Mouse (Mus musculus) frontal cortex, postnatal 14 days (tissue): Measurements from ENCODE around the gene Vegfa.

Source experiments
- DNase-seq, 2 experiments: peaks; one replicate each; pipeline ENCODE4 v3.0.0; 2022; ENCODE audit warnings: low spot score in 2 of 2

Vegfa gene

GRCm38 (mm10) chr17:46032257-46032991 lies at the start of gene Vegfa:
TSS of gene Vegfa (minus strand) at chr17:46032369.
- DNase-seq: peak; percentile 70 to 86

DNA sequence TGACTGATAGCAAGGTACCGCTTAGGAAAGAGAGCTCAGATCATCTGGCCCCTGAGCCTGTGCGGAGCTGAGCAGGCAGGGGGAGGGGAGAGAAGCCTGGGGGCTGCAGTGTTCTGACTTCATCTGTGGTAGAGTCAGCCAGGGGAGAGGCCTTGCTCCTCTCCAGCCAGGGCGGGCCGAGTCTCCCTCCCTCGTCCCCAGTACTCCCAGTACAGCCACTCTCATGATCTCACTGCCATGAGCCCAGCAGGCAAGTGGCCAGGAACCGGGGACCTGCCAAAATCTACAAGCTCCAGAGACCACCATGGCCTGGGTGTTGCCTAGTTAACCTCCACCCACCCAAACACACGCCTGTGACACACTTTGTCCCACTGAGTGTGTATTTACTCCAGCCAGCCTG lies 49.5 kb upstream of the Vegfa start:
- no peak for DNase-seq

GRCm38 (mm10) chr17:46081042-46081441 lies 48.9 kb upstream of the Vegfa start:
- DNase-seq: no peak

DNA sequence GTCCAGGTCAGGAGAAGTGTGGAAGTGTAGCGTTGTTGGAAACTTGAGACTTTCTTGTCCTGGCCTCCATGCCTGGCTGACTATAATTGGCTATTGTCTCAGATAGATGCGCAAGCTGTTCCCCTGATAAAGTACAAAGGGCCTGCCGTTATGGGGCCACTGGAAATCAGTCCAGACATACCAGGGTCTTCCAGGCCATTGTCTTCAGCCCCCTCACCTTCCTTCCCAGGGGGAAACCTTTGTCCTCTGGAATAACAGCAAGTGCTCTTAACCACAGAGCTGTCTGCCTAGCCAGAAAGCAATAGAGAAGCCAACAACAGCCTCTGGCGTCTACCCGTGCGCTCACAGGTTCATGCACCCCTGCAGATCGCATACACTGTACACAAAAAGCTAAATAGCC lies 48.2 kb upstream of the Vegfa start:
- DNase-seq: no peak

DNA sequence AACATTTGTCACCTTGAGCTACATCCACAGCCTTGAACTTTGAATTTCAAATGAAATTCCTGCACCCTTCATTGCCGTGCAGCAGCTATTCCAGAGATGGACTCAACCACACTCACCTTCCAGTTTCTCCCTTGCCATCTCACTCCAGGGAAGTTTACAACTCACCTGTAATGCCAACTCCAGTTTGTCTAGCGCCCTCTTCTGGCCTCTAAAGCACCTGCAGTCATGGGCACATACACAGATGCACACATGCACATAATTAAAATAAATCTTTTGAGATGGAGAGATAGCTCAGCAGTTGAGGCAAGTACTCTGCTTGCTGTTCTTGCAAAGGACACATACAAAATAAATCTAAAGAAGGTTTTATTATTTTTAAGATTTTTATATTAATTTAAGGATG lies 46.9 kb upstream of the Vegfa start:
- no peak for DNase-seq

- no peak for DNase-seq
Measured at GRCm38 (mm10) chr17:46077921-46078534, 45.9 kb upstream of the Vegfa start.

DNA sequence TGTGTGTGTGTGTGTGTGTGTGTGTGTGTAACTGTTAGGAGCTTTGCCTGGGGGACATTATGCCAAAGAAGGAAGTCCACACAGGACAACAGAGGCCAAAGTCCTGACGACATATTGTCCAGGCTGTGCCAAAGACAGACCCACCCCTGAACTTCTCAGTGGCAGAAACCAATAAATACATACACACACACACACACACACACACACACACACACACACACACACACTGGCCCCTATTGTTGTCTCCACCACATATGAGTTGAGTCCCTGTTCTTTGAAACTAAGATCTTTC lies 44.0 kb upstream of the Vegfa start:
- DNase-seq: no peak

GRCm38 (mm10) chr17:46075551-46076259 lies 43.5 kb upstream of the Vegfa start:
- DNase-seq: no peak

DNA sequence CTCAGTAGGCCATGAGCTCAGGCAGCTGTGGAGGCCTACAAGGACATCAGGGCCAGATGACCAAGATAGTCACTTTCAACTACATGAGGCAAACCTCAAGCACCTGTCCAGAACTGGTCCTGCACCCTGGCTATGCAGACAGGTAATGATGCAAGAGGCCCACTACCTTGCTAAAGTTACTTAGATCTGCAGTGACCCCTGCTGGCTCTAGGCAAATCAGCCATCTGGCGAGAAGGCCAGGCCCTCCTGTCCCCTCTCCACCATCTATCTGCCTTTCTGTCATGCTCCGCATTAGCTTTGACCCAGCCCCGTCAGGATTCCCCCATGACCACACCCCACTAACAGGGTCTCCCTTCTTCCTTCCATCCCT lies 42.9 kb upstream of the Vegfa start:
- DNase-seq: no peak

- no peak for DNase-seq
Measured at GRCm38 (mm10) chr17:46074398-46075115, 42.4 kb upstream of the Vegfa start.

DNA sequence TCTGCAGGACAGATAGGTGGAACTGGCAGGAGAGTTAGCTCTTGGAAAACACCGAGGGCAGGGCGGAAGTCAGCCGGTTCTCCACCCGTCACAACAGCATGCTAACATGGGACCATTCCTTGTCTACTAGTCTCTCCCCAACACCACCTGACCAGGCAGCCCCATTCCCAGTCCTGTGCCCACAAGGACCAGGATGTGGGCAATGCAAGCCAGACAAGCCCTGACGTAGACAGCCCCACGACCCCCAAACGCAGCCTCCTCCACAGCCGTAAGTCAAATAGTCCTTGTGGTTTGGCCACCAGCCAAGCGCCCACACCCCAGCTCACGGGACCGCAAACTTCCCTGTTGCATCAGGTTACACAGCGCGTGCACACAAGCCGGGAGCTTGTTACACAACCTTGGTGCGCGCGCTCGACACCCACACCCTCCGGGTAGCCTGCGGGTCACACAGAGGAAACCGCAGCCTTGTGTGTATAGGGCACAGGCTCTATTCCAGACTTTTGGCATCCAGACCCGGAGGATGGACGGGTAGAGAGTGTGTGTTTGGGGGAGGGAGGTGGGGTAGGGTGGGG lies 41.6 kb upstream of the Vegfa start:
- DNase-seq: no peak

- DNase-seq: no peak
Measured at GRCm38 (mm10) chr17:46071531-46071930, 39.4 kb upstream of the Vegfa start.

DNA sequence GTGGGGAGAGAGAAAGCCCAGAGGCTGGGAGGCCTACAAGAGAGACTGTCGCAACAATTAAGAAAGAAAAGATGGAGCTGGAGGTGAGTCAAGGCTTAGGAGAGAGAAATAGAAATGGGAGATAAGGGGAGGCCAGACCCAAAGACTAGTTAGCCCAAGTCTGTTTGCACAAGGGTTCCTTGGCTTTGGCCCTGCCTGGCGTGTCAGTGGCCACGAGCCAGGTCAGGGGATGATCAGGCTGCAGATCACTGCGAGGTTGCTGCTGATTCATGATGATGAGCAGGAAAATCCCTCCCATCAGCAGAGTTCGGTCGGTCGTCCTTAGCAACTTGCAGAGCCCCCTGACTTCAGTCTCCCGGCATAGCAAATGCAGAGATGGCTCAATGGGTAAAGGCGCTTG lies 37.9 kb upstream of the Vegfa start:
- no peak for DNase-seq

DNA sequence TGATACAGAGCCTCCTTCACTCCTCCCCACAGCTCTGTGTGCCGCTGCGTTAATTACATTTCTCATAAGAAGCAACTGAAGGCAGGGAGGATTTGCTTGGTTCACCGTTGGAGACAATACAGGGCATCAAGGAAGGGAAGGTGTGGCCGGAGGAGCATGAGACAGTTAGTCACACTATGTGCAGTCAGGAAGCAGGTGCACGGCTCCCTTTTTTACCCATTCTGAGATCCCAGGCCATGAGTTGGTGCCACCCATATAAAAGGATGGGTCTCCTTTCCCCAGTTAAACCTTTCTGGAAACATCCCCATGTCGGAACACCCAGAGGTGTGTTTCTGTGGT lies 31.8 kb upstream of the Vegfa start:
- DNase-seq: no peak

DNA sequence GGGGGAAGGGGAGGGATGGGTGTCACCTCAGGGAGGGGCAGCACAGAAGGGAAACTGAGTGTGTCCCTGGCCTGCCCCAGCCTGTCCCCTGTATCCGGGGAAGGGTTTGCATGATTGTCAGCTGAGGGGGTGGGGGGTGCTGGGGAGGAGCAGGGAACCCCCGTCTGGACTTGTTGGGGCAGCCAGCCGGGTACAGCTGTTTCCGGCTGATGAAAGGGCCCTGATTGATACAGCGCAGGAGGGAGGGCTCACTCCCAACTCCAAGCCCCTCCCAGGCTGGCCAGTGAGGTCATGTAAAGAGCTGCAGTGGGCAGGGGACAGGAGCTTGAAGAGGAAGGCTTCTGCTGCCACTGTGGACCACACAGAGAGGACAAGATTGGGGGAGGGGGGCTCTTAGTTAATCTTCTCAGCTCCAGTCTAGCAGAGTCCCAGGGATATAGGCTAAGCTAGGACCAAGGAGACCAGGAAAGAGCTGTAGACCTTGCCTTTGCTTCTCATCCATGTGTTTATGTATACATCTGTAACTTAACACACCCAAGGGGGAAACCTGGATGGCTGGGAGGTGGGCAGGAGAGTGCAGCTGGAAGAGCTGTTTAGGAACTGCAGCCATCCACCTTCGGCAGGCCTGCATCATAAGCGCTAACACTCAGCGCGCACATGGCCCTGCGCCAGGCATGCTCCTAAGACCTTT lies 31.3 kb upstream of the Vegfa start:
- DNase-seq: no peak

- DNase-seq: no peak
Measured at GRCm38 (mm10) chr17:46060253-46060652, 28.1 kb upstream of the Vegfa start.

- DNase-seq: no peak
Measured at GRCm38 (mm10) chr17:46059226-46059825, 27.2 kb upstream of the Vegfa start.

GRCm38 (mm10) chr17:46056288-46056687 lies 24.1 kb upstream of the Vegfa start:
- DNase-seq: no peak

- no peak for DNase-seq
Measured at GRCm38 (mm10) chr17:46055736-46056135, 23.6 kb upstream of the Vegfa start.

- DNase-seq: no peak
Measured at GRCm38 (mm10) chr17:46053291-46053842, 21.2 kb upstream of the Vegfa start.

GRCm38 (mm10) chr17:46052146-46052545 lies 20.0 kb upstream of the Vegfa start:
- no peak for DNase-seq
